Mouse (Mus musculus): ENCODE data around the gene Znhit1.
A peak's percentile ranks its signal among the peaks of the same experiment; 100 is the strongest.

Gene Znhit1

DNA sequence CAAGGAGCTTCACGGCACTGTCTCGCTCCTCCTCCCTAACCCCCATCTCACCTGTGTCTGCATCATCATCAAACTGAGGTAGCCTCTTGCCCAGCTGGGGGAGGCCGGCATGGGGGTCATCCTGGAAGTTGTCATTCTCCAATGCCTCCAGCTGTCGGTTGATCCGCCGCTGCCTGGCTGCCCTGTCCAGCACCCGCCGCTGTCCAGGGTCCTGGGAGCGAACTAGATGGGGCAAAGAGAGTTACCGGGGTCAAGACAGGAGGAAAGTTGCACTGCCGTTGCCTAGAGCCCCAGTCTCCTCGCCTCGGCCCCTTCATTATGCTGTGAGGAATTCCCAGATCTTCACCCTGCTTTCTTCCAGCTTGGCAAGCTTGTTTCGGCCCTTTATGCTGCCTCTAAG, 3.0 kb downstream of the Znhit1 start:
- no peak for DNase-seq

DNA sequence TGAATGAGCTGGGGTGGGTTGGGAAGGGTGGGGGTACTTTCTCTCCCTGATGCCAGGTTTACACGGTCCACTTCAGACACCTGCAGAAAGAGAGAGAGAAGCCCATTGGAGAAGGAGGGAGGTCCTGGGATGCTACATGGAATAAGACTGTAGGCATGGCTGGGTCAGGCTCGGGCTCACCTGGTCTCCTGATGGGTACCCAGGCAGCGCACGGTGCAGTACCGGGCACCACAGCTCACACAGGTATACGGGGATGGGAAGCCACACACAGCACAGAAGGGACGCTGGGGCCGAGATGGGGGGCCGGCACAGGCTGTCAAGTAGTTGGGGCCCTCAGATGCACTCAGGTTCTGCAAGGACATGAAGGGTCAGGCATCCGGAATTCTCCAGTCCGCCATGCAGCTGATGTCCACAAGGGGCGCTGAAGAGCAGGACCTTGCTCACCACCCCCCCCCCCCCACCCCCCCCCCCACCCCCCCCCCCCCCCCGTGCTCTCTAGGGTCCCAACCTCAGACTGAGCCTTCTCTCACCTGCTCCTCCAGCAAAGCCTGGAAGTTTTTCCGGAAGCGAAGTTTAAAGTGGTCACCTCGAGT, 5.4 kb downstream of the Znhit1 start:
- no peak for DNase-seq

DNA sequence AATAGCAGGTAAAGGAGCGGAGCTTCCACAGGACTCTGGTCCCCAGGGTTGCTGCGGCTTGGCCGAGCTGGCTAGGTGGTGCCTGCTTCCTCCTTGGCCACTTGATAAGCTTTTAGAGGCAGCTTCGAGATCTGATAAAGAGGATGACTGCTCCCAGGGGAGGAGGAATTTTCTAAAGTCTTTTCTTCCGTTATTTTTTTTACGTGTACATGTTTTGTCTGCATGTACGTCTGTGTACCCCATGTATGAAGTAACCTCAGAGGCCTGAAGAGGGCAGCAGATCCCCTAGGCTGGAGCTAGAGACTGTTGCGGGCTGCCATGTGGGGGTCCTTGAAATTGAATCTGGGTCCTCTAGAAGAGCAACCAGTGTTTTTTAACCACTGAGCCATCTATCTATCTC, 6.8 kb downstream of the Znhit1 start:
- no peak for DNase-seq

DNA sequence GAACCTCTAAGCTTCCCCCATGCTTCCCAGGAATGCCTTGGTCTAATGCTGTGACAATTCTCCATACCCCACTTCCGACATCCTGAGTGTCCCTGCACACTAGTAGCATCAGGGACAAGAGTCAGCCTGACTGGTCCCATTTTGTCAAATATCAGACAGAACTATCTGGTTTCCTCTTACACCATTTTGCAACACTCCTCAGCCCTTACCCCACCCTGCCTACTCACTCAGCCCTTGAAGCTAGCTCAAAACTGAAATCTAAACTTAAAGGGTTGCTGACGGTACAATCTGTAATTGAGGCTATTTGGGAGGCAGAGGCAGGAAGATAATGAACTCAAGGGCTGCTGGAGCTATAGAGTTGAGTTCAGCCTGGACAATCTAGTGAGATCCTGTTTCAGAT, 8.1 kb downstream of the Znhit1 start:
- DNase-seq = no peak

DNA sequence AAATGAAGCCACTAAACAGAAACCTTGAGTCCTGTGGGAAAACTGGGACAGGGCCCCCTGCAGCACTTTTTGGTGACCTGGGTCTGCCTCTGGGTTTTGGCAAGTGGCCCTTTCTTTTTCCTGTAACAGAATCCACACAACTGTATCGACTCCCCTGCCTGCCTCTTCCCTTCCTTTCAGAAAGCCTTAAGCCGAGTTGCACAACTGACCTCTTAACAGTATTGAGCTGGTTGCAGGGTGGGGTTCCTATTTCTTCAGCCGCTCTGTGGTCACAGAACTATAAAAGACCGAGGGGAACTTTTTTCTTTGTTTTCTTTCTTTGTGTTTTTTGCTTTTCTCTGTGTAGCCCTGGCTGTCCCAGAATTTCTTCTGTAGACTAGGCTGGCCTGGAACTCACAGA, 10.1 kb downstream of the Znhit1 start:
- DNase-seq = no peak

DNA sequence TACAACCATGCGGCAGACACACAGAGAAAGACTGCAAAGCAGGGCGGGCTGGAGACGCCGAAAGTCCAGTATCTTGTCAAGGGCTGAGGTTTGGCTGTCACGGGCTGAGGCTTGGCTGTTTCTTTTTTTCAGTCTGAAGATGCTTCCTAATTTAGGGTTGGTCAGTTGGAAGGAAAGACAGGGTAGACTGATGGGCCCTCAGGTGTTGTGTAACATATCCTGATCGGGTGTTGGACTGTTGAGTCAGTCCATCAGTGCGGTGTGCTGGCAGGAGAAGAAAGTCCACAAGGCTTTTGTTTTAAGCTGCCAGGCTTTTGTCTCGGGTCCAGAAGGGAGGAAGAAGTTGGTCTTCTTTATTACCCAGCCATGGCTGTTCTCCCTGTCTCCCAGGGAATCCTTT, 14.2 kb downstream of the Znhit1 start:
- DNase-seq = no peak

DNA sequence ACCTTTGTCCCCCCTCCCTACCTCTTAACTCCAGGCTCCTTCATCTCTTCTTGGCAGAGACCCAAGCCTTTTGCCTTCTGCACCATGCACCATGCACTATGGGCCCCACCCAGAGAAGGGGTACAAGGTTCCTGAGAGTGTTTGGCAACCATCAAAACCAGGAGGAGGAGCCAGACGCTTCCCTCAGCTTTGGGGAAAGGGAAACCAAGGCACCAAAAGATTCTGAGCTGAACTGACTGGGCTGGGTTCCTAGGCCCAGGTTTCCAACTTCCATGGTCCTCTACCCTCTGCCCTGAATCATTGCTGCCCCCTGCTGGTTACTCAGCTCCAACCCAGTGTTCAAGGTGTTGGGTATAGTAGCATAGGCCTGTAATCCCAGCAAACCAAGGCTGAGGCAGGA, 17.1 kb downstream of the Znhit1 start:
- DNase-seq = no peak

DNA sequence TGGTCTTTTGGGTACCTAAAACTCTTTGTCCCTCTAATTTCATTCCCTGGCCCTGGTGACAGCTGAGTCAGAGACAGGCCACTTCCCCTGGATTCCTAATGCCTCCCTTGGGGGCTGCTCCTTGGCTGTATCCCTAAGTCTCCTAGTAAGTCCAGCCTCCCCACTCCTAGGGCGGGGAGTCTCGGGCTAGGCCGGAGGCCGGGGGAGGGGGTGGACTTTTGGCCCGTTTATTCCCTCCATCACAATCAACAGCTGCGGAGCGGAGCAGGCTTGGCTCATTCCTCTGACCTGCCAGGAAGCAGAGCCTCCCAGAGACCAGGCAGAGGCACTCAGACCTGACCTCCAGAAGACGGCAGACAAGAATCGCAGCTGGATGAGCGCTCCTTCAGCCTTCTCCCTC, 20.2 kb downstream of the Znhit1 start:
- no peak for DNase-seq

DNA sequence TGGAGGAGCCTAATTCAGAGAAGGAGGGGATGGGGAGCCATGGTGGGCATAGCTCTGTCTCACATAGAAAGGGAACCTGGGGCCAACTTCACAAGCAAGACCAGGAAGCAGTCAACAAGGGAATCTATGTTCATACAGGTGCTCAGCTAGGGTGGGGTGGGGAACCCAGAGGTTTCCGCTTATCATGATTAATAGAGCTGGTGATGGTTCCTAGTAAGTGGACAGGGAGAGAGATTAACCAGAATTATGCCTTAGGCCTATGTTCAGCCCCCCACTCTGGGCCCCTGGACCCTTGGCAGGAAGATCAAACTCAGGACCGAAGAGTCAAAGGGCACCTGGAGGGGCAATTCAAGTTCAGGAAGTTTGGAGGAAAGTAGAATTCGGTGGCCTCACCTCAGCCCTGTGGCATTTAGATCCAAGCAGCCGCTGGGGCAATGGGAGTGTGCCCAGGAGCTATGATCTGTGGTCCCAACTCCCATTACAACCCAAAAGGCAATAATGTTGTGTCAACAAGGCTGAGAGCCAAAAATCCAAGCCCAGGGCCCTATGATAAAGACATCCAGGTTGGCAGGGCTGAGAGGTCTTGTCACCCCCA, 20.9 kb downstream of the Znhit1 start:
- DNase-seq = no peak

DNA sequence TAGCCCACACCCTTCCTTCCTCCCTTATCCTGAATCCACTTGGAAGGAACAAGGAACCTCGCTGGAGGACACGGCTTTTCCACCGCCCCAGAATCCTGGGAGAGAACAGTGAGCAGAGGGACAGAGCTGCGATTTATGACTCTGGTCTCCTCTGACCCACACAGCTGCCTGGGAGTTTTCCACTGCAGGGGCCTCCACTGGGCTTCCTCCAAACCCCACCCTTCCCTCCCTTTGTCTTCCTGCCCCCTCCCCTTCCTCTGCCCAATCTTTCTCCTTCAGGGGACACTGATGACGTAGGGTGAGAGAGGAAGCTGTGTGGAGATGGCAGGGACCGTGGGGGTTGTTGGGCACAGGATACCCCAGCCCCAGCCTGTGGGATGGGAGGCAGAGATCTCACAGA, 21.5 kb downstream of the Znhit1 start, which contains the start of gene Cldn15:
Gene Cldn15, plus strand, starts transcription at position 286 of the 400 bp plus-strand sequence.
- no peak for DNase-seq

DNA sequence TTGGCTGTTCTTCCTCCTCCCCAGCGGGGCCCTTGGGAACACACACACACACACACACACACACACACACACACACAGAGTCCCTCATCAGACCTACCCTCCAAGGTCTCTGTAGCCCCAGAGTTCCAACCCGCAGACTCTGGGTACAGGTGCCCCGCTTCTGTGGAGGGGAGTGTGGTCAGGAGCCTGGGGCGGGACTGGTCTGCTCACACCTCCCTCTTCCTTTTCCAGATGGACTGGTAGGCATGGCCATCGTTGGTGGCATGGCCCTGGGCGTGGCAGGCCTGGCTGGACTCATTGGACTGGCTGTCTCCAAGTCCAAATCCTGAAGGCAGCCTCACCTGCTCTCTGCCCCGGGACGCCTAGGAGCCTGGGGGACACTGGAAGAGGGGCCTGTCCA, 22.1 kb downstream of the Znhit1 start:
- DNase-seq = no peak

DNA sequence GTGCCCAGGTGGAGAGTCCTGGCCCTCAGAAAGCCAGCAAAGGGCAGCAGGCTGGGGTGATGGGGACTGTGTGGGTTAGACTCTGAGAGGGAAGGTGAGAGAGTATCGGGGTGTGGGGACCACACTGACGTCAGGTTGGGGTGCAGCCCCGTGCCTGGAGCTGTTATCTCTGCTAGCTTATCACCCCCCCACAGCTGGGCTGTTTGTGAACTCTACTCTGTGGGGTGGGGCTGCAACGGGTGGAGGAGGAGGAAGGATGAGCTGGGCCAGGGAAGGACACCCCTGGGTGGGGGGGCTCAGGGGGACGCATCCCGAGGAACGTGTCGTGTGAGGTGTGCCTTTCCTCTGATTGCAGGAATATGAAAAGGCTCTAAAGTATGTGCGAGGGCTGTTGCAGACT, 22.6 kb downstream of the Znhit1 start:
- DNase-seq = no peak

DNA sequence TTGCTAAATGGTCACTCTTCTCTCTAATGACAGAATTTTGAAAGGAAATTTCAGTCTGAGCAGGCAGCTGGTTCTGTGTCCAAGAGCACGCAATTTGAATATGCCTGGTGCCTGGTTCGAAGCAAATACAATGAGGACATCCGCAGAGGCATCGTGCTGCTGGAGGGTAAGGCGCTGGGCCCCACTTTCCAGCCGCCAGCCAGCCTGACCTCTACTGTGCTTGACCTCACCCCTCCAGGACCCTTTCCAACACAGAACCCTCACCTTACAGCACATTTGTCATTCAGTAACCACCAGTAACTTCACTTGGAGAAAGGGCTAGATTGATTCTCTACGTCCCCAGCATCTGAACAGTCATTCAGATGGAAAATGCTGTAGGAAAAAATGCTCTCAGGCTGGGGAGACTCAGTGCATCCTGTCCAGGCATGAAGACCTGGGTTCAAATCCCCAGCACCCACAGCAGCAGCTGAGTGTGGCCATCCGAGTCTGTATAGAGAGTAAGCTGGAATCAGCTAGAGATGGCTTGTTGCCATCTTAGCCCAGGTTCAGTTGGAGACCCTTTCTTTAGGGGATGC, 24.8 kb downstream of the Znhit1 start:
- no peak for DNase-seq

DNA sequence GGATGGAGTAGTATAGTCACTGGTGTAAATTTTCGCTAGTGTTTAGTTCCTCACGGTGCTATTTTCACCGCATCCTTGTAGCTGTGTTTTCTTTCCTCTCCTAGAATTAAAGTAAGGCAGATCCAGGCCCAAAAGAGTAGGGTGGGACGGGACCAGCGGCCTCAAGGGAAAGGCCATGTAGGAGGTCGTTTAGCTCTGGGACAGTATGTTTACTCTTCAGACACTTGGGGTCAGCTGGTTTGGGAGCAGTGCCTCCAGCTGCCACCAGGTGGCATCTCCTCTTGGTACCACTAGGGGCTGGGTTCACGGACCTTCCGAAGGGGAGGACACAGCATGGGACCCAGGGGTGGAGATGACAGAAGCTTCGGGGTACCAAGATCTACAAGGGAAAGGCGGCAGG, 25.3 kb downstream of the Znhit1 start:
- peak; percentile 65 for DNase-seq

DNA sequence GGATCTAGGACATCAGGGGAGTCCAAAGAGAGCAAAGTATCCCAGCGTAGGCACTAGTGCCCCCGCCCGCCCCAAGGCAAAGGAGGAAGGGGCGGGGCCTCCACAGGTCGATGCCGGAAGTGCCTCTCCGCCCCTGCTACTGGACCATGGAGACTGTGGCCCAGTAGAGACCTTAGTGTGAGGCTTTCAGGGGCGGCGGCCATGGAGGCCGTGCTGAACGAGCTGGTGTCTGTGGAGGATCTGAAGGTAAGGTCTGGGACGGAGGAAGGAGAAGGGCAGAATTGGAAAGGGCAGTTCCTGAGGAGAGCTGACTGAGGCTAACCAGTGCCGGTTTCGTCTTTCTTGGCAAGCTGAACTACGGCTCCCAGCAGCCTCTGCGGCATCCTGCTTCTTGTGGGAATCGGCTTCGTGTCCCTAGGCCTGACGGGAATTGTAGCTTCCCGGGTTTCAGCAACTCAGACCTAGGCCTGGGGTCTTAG, 25.8 kb downstream of the Znhit1 start:
- DNase-seq = peak; percentile 92

DNA sequence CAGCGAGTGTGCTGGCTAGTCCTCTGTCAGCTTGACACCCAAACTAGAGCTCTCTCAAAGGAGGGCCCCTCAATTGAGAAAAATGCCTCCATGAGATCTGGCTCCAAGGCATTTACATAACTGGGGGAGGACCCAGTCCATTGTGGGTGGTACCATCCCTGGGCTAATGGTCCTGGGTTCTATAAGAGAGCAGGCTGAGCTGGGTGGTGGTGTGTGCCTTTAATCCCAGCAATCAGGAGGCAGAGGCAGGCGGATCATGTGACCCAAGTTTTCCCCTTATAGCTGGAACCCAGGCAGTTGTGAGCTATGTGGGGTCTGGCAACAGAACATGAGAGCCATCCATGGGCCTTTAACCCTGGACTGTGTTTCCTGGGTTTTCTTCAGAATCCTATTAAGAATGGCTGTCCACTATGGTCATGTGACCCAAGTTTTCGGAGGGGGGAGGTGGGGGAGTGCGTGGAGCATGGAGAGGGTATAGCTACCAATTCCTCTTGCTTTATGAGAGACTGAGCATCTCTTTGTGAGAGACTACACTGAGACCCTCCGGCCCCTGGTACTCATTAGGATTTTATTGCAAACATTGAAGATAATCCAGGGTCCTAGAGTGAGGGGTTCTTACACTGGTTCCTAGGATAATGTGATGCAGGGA, 26.4 kb downstream of the Znhit1 start:
- no peak for DNase-seq

DNA sequence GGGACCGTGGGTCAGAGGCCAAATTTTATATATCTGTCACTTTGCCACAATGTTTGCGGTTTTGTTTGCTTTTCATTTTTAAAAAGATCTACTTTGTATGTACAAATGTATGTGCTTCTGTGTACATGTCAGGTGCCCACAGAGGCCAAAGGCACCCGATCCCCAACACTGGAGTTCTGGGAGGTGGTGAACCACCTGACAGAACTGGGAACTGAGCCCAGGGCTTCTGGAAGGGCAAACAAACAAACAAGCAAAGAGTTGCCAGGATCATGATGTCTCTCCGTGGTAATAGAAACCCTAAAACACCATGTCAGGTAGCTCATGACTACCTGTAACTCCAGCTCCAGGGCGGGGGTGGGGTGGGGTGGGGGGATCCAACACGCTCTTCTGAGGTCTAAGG, 27.8 kb downstream of the Znhit1 start:
- DNase-seq = no peak

DNA sequence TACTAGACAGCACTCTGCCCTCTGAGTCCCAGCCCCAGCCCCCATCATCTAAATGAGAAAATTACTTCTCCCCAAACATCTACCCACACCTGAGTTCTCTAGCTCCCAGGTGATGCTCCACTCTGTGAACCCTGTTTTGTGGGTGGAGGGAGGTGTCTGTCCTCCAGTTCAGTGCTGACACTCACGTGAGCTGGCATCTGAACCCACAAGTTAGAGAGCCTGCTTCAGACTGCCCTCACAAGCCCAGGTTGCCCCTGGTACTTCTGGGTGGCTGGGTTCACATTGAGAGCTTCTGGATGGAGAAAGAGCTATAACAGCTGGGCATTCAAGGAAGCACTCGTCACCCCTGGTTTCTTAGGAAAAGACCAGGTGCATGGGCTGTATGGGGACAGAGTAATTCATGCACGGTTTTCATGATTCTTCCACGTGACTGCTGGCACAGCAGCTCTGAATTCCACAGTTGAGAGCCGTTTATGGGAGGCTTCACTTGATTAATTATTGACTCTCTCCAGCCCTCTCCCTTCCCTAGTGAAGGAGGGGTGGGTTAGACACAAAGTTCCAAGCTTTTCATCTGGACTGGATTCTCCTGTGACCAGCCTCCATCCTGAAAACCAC, 28.7 kb downstream of the Znhit1 start:
- DNase-seq = no peak

DNA sequence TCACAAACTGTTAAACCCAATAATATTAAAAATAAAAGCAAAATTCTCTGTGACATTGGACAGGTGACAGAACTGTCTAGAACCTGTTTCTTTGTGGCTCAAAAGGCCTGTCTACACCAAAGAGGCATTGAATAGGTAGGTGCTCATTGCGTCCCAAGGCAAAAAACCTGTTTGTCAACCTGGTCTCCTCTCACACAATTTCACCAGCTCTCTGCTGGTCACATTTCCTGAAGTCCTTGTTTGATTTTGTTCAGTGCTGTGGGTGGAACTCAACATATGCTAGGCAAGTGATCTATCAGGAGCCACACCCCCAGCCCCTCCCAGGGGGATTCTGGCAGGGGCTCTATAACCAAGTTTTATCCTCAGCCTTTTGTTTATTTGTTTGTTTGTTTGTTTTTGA, 30.6 kb downstream of the Znhit1 start:
- no peak for DNase-seq

DNA sequence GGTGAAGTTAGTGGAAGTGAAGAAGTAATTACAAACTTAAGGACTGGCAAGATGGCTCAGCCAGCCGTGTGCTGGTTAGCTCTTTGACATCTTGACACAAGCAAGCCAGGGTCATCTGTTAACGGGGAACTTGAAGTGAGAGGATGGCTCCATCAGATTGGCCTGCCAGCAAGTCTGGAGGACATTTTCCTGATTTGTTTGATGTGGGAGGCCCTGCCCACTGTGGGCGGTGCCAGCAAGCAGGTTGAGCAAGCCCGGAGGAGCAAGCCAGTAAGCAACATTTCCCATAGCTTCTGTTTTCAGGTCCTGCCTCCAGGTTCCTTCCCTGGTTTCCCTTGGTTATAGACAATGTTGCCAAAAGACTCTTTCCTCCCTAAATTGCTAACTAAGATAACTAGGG, 32.2 kb downstream of the Znhit1 start:
- DNase-seq = no peak

DNA sequence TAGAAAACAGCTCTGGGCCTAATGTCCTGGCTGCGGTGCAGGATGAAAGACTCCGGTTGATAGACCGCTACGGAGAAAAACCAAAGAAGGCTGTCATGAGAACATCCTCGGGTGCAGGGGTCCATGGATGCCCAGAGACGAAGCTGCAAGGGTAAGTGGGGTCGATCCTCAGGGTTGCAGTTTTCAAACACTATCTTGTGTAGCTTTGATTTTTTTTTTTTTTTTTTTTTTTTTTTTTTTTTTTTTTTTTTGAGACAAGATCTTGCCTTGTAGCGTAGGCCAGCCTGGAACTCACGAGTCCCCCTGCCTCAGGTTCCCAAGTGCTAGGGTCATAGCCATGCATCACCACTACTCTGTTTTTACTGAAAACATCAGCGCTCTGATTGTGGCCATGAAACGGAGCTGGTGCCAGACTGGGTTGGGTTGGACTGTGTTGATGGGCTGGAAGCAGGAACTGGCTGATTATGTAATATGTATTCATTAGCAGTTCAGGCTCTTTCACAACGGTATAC, 34.3 kb downstream of the Znhit1 start:
- DNase-seq = peak; percentile 38

DNA sequence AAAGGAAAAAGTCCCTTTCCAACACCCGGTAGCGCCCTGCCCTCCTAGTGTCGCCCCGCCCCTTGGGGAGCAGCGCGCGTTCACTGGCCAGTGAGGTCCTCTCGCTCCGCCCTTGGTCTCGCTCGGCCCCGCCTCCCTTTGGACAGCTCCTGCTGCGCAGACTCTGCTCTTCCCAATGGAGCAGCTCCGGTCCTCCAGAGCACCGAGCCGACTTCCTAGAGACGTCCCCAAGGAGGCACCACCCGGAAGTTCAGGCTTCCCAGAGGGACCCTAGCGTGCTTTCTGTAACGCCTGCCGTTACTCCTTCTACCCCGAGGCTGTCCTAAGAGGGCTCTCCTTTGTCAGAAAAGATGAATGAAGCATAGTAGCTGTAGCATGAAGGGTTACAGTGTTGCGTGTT, 34.8 kb downstream of the Znhit1 start, which contains the start of gene Fis1:
Gene Fis1, plus strand, starts transcription at position 261 of the 400 bp plus-strand sequence.
- peak; percentile 94 for DNase-seq

DNA sequence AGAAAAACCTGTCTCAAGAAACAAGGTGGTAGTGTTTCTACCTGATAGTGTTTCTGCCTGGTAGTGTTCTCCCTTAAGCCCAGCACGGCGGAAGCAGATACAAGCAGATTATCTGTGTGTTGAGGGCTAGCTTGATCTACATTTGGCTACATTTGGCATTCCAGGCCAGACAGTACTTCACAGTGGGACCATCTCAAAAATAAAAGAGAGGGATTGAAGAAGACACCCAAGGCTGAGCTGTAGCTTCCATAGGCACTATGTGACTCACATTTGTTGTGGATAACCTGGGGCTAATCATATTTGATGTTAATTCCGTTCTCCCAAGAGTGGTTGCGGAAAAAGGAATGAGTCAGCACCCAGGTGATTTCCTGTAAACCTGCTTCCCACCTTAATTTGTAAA, 35.7 kb downstream of the Znhit1 start:
- DNase-seq = no peak
